Mouse (Mus musculus): Measurements from ENCODE around the gene H2al1a. TPM values are rescaled to one million over a fixed set of nuclear protein-coding genes. Genes with fewer than 3 reads are reported as not detected.
"Not testable (repeated sequence)": the region's sequence is repeated elsewhere in the genome, so short reads cannot be mapped to it uniquely, and the experiment has no call there.

The H2al1a gene
- total RNA-seq, 2 experiments from 2014 or later = not detected

DNA sequence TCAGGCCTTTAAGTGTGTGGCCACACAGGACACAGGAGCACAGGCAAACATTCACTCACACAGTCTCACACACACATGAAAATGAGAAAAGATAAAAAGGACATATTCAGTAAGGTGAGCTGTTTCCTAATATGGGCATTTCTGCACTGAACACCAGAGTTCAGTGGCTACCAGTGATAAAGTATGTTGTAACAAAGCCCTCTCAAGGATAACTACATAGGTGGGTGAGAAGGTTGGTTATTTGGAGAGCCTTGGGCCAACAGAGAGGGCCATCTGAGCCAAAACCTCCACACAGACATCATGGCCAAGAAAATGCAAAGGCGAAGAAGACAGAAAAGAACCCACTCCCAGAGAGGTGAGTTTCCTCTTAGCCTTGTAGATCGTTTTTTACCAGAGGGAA lies 28.5 kb downstream of the H2al1a start, which contains the start of gene H2al1j:
H2al1j (plus strand) TSS at position 301 of the 400 bp plus-strand sequence.
- not testable (repeated sequence) for DNase-seq (ENCODE audit: low spot score in 2 of 2)

DNA sequence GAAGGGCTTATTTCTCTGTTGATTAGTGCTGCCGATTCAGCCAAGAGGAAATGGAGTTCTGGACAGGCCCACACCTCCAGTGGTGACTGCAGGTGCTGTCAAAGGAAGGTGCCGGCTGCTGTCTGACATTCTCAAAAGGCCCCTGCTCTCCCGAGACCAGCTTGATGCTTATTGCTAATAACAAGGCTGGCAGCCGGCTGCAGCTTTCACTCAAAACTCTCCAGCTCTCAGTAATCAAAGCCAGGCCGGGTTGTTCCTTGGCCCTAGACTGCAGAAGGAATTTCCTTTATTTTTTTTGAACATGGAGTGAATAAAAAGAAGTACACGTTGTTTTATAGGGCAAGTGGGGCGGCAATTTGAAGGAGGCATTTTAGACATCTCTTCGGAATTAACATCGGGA lies 46.7 kb downstream of the H2al1a start:
- peak; percentile 10 to 18 for DNase-seq (ENCODE audit: low spot score in 2 of 2)

DNA sequence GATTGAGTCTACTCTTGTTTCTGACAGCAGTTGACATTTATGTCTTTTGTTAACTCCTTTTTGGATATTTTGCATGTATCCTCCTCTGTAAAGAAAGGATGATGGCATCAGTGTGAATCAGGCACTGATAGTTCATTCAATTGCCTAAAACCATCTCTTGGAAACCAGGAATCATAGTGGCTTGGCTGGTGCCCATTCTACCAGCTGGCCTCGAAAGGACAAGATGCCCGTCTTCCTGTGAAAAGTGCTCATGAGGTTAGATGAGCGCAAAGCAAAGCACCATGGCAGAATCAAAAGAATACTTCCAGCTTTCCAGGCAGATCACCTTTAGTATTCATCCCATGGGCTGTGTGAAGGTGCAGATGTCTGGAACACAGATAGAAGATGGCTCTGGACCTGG lies 47.7 kb downstream of the H2al1a start:
- no peak for DNase-seq (ENCODE audit: low spot score in 2 of 2)

Other genes starting within 250 kb of the H2al1a start
- not detected for gene H2al1b, start 3.2 kb downstream of the H2al1a start, total RNA-seq (2021)
- gene H2al1c, start 6.4 kb downstream of the H2al1a start, total RNA-seq (2021) = not detected
- gene H2al1d, start 9.6 kb downstream of the H2al1a start, total RNA-seq (2021) = not detected
- not detected for gene H2al1e, start 12.7 kb downstream of the H2al1a start, total RNA-seq (2021)
- not detected for gene H2al1f, start 15.9 kb downstream of the H2al1a start, total RNA-seq (2021)
- gene H2al1g, start 19.0 kb downstream of the H2al1a start, total RNA-seq (2021) = not detected
- not detected for gene H2al1h, start 22.2 kb downstream of the H2al1a start, total RNA-seq (2021)
- not detected for gene H2al1i, start 25.4 kb downstream of the H2al1a start, total RNA-seq (2021)
- not detected for gene H2al1j, start 28.6 kb downstream of the H2al1a start, total RNA-seq (2021)

All from layer of hippocampus, postnatal 10 days (tissue).